Mouse (Mus musculus): ENCODE data around the gene Irx5. TPM values are rescaled to one million over a fixed set of nuclear protein-coding genes. Genes with fewer than 3 reads are reported as not detected.

The Irx5 gene
- 10 to 100 TPM in 1 of 2 experiments, 1 to 10 TPM in 1; 8.8 to 11.9 TPM for total RNA-seq (2021)

GRCm38 (mm10) chr8:92357398-92357981 is at the start of gene Irx5:
TSS of gene Irx5 (plus strand) at chr8:92357625.
- intact Hi-C loops (cut with DNase I): loop anchor here (5.0 to 10.0 kb wide), 3 partner anchors 370 to 825 kb away; no protein-coding TSS in a partner anchor
- peak; percentile 64 for DNase-seq (ENCODE audit: low spot score)

GRCm38 (mm10) chr8:92312178-92312577 is 45.2 kb upstream of the Irx5 start:
- DNase-seq (ENCODE audit: low spot score): no peak
- intact Hi-C loops (cut with DNase I): no loop called here

GRCm38 (mm10) chr8:92313707-92314106 is 43.7 kb upstream of the Irx5 start:
- DNase-seq (ENCODE audit: low spot score): no peak
- intact Hi-C loops (cut with DNase I): no loop called here

GRCm38 (mm10) chr8:92323751-92324150 is 33.7 kb upstream of the Irx5 start:
- DNase-seq (ENCODE audit: low spot score): no peak
- intact Hi-C loops (cut with DNase I): no loop called here

- intact Hi-C loops (cut with DNase I): no loop called here
- DNase-seq (ENCODE audit: low spot score): no peak
These were observed 30.2 kb upstream of the Irx5 start for GRCm38 (mm10) chr8:92327176-92327575.

GRCm38 (mm10) chr8:92329273-92329672 is 28.2 kb upstream of the Irx5 start:
- no peak for DNase-seq (ENCODE audit: low spot score)
- intact Hi-C loops (cut with DNase I): no loop called here

- intact Hi-C loops (cut with DNase I): no loop called here
- DNase-seq (ENCODE audit: low spot score): no peak
These were observed 25.6 kb upstream of the Irx5 start for GRCm38 (mm10) chr8:92331811-92332210.

- no peak for DNase-seq (ENCODE audit: low spot score)
- intact Hi-C loops (cut with DNase I): no loop called here
These were observed 24.0 kb upstream of the Irx5 start for GRCm38 (mm10) chr8:92333406-92333805.

- DNase-seq (ENCODE audit: low spot score): no peak
- intact Hi-C loops (cut with DNase I): no loop called here
These were observed 22.3 kb upstream of the Irx5 start for GRCm38 (mm10) chr8:92335079-92335478.

GRCm38 (mm10) chr8:92336041-92336440 is 21.4 kb upstream of the Irx5 start:
- no peak for DNase-seq (ENCODE audit: low spot score)
- intact Hi-C loops (cut with DNase I): no loop called here

GRCm38 (mm10) chr8:92343544-92343943 is 13.9 kb upstream of the Irx5 start:
- no peak for DNase-seq (ENCODE audit: low spot score)
- intact Hi-C loops (cut with DNase I): no loop called here

GRCm38 (mm10) chr8:92349898-92350486 is 7.4 kb upstream of the Irx5 start:
- no peak for DNase-seq (ENCODE audit: low spot score)
- intact Hi-C loops (cut with DNase I): loop anchor here (10.0 kb wide), 1 partner anchor 635 kb away; no protein-coding TSS in a partner anchor

- intact Hi-C loops (cut with DNase I): loop anchor here (10.0 kb wide), 1 partner anchor 639 kb away; no protein-coding TSS in a partner anchor
- no peak for DNase-seq (ENCODE audit: low spot score)
These were observed 4.0 kb upstream of the Irx5 start for GRCm38 (mm10) chr8:92353405-92353804.

- intact Hi-C loops (cut with DNase I): loop anchor here (2.0 to 10.0 kb wide), 5 partner anchors 368 to 823 kb away; no protein-coding TSS in a partner anchor
- no peak for DNase-seq (ENCODE audit: low spot score)
These were observed 2.6 kb upstream of the Irx5 start for GRCm38 (mm10) chr8:92354536-92355482.

- intact Hi-C loops (cut with DNase I): loop anchor here (2.0 to 10.0 kb wide), 5 partner anchors 369 to 824 kb away; no protein-coding TSS in a partner anchor
- peak; percentile 95 for DNase-seq (ENCODE audit: low spot score)
These were observed 1.5 kb upstream of the Irx5 start for GRCm38 (mm10) chr8:92355701-92356612.

GRCm38 (mm10) chr8:92356613-92357375 is 631 bp upstream of the Irx5 start:
- DNase-seq (ENCODE audit: low spot score): no peak
- intact Hi-C loops (cut with DNase I): loop anchor here (5.0 to 10.0 kb wide), 3 partner anchors 369 to 824 kb away; no protein-coding TSS in a partner anchor

- intact Hi-C loops (cut with DNase I): loop anchor here (5.0 to 10.0 kb wide), 3 partner anchors 371 to 826 kb away; no protein-coding TSS in a partner anchor
- no peak for DNase-seq (ENCODE audit: low spot score)
These were observed 945 bp downstream of the Irx5 start for GRCm38 (mm10) chr8:92358141-92358999.
